Mouse (Mus musculus) heart, adult 2 months (tissue): ENCODE results near the gene Il9. TPM values are rescaled to one million over a fixed set of nuclear protein-coding genes. Genes with fewer than 3 reads are reported as not detected.

Source experiments
- DNase-seq, 2 experiments: peaks; one replicate each; pipeline ENCODE4 v3.0.0; 2021
- H3K27ac ChIP-seq: fragments of 200-600 bp; 2 replicates; pipeline ENCODE4 v1.8.1; 2022
- H3K27me3 ChIP-seq: fragments of 200-500 bp; 2 replicates; pipeline ENCODE4 v1.6.1; 2012; ENCODE audit warnings: mild to moderate bottlenecking, low read length, inconsistent platforms, mixed read lengths; ENCODE audit not compliant: control insufficient read depth, insufficient read depth
- H3K36me3 ChIP-seq: fragments of 200-500 bp; 2 replicates; pipeline ENCODE4 v1.6.1; 2012; ENCODE audit warnings: low read length, inconsistent platforms; ENCODE audit not compliant: control insufficient read depth, insufficient read depth
- H3K4me1 ChIP-seq: fragments of 200-500 bp; 2 replicates; pipeline ENCODE4 v1.6.1; 2011; ENCODE audit warnings: low read length; ENCODE audit not compliant: control insufficient read depth, insufficient read depth
- H3K4me3 ChIP-seq: fragments of 200-600 bp; 2 replicates; pipeline ENCODE4 v1.8.1; 2022
- H3K79me2 ChIP-seq: fragments of 200-500 bp; replicated peaks from 2 replicates; pipeline ENCODE4 v1.6.1; 2012; ENCODE audit warnings: mild to moderate bottlenecking, inconsistent platforms, low read length, moderate library complexity, mixed read lengths; ENCODE audit not compliant: control insufficient read depth, insufficient read depth
- H3K9ac ChIP-seq: fragments of 200-500 bp; 2 replicates; pipeline ENCODE4 v1.6.1; 2012; ENCODE audit warnings: low read depth, mild to moderate bottlenecking, control low read depth, inconsistent platforms, low read length, mixed read lengths
- CTCF ChIP-seq: fragments of 200-600 bp; IDR thresholded peaks from 2 replicates; pipeline ENCODE4 v1.8.1; 2022; ENCODE audit warnings: antibody characterized with exemption, mild to moderate bottlenecking, moderate library complexity
- EP300 ChIP-seq: fragments of 200-500 bp; IDR thresholded peaks from 2 replicates; pipeline ENCODE4 v1.6.1; 2011; ENCODE audit warnings: low read depth, low read length, control low read depth; ENCODE audit not compliant: insufficient read depth
- POLR2A ChIP-seq: fragments of 200-500 bp; IDR thresholded peaks from 2 replicates; pipeline ENCODE4 v1.6.1; 2011; ENCODE audit warnings: mild to moderate bottlenecking, low read depth, low read length, control low read depth; ENCODE audit not compliant: insufficient read depth
- whole genome bisulfite sequencing: fragments of 180-500 bp; shearing (Covaris S2); methylation state at CpG from one replicate; pipeline ENCODE4 v1.1.7; 2018; 5-methylcytosine and 5-hydroxymethylcytosine counted together
- intact Hi-C: fragments of 180-260 bp; cut with DNase I; formaldehyde crosslinking; loops from one replicate; pipeline ENCODE4 v1.15.1; 2025
- polyA plus RNA-seq: library from polyadenylated mRNA; depleted of rRNA; stranded (reverse); fragments of >200 nt; gene quantifications from 2 replicates; pipeline ENCODE4 v1.2.3, GENCODE M21; 2012
- total RNA-seq, 2 experiments: library from RNA; stranded (reverse); gene quantifications; 2 replicates each; pipeline ENCODE4 v1.2.3; 2021

The Il9 gene
- total and polyA plus RNA-seq, 3 experiments, result not detected

GRCm38 (mm10) chr13:56471211-56471610 lies 10.8 kb downstream of the Il9 start:
- Histone ChIP-seq H3K27me3 (no peaks in the 10 kb centered on the region), H3K79me2 (no peaks in the 10 kb centered on the region), H3K36me3 (no peaks in the 10 kb centered on the region), H3K4me3 (no peak overlapping the region), H3K4me1 (no peaks in the 10 kb centered on the region), H3K9ac (no peak overlapping the region), H3K27ac (no peak overlapping the region)
- 78% methylated on average over 6 of the region's 6 CpGs for WGBS
- intact Hi-C loops, result no loop called here
- no peak for TF ChIP-seq POLR2A
- no peak for TF ChIP-seq CTCF
- DNase-seq, result no peak

- Histone ChIP-seq H3K9ac (no peak overlapping the region), H3K27me3 (no peaks in the 10 kb centered on the region), H3K36me3 (no peaks in the 10 kb centered on the region), H3K27ac (no peak overlapping the region), H3K79me2 (no peaks in the 10 kb centered on the region), H3K4me1 (no peaks in the 10 kb centered on the region), H3K4me3 (no peak overlapping the region)
- intact Hi-C loops, result no loop called here
- WGBS, result 85% methylated on average over 4 of the region's 4 CpGs
- TF ChIP-seq EP300 (no peak), CTCF (no peak), POLR2A (no peak)
- DNase-seq, result no peak
These were observed 13.5 kb downstream of the Il9 start for GRCm38 (mm10) chr13:56468536-56468935.

- no peak overlapping the region for H3K9ac ChIP-seq
- TF ChIP-seq EP300 (no peak), CTCF (no peak), POLR2A (no peak)
- H3K4me3 ChIP-seq, result no peak overlapping the region
- no peaks in the 10 kb centered on the region for H3K27me3 ChIP-seq
- no peak for DNase-seq
- 96% methylated on average over 7 of the region's 7 CpGs for WGBS
- no peaks in the 10 kb centered on the region for H3K4me1 ChIP-seq
- H3K27ac ChIP-seq, result no peak overlapping the region
- intact Hi-C loops, result no loop called here
- H3K36me3 ChIP-seq, result no peaks in the 10 kb centered on the region
- H3K79me2 ChIP-seq, result no peaks in the 10 kb centered on the region
These were observed 14.3 kb downstream of the Il9 start for GRCm38 (mm10) chr13:56467786-56468185.

- WGBS, result 76% methylated on average over 6 of the region's 6 CpGs
- no peak for DNase-seq
- no peaks in the 10 kb centered on the region for H3K27me3 ChIP-seq
- no peaks in the 10 kb centered on the region for H3K36me3 ChIP-seq
- intact Hi-C loops, result no loop called here
- H3K4me1 ChIP-seq, result no peaks in the 10 kb centered on the region
- H3K9ac ChIP-seq, result no peak overlapping the region
- no peak overlapping the region for H3K4me3 ChIP-seq
- TF ChIP-seq POLR2A (no peak), EP300 (no peak), CTCF (no peak)
- no peak overlapping the region for H3K27ac ChIP-seq
- H3K79me2 ChIP-seq, result no peaks in the 10 kb centered on the region
These were observed 18.3 kb downstream of the Il9 start for GRCm38 (mm10) chr13:56463750-56464149.

- Histone ChIP-seq H3K9ac (no peak overlapping the region), H3K79me2 (no peaks in the 10 kb centered on the region), H3K36me3 (no peaks in the 10 kb centered on the region), H3K27me3 (peaks cover 2% of the 10 kb centered on the region; the same call in 1 of the 2 replicates), H3K4me3 (no peak overlapping the region), H3K27ac (no peak overlapping the region), H3K4me1 (no peaks in the 10 kb centered on the region)
- intact Hi-C loops, result no loop called here
- 88% methylated on average over 7 of the region's 7 CpGs for WGBS
- DNase-seq, result no peak
- TF ChIP-seq POLR2A, result no peak
- TF ChIP-seq CTCF, result no peak
- TF ChIP-seq EP300, result no peak
These were observed 18.8 kb downstream of the Il9 start for GRCm38 (mm10) chr13:56463261-56463660.

GRCm38 (mm10) chr13:56462791-56463190 lies 19.3 kb downstream of the Il9 start:
- H3K4me1 ChIP-seq, result no peaks in the 10 kb centered on the region
- H3K4me3 ChIP-seq, result no peak overlapping the region
- WGBS, result 92% methylated on average over 4 of the region's 4 CpGs
- no peak for DNase-seq
- H3K79me2 ChIP-seq, result no peaks in the 10 kb centered on the region
- no peak overlapping the region for H3K27ac ChIP-seq
- no peaks in the 10 kb centered on the region for H3K36me3 ChIP-seq
- no peak for TF ChIP-seq EP300
- TF ChIP-seq POLR2A, result no peak
- TF ChIP-seq CTCF, result no peak
- H3K27me3 ChIP-seq, result peaks cover 2% of the 10 kb centered on the region; the same call in 1 of the 2 replicates
- no peak overlapping the region for H3K9ac ChIP-seq
- intact Hi-C loops, result no loop called here

GRCm38 (mm10) chr13:56461460-56461859 lies 20.6 kb downstream of the Il9 start:
- Histone ChIP-seq H3K4me3 (no peak overlapping the region), H3K27me3 (peaks cover 4% of the 10 kb centered on the region; the same call in 1 of the 2 replicates), H3K4me1 (no peaks in the 10 kb centered on the region), H3K36me3 (no peaks in the 10 kb centered on the region), H3K27ac (no peak overlapping the region), H3K79me2 (no peaks in the 10 kb centered on the region), H3K9ac (no peak overlapping the region)
- no peak for TF ChIP-seq EP300
- TF ChIP-seq CTCF, result no peak
- TF ChIP-seq POLR2A, result no peak
- 65% methylated on average over 4 of the region's 4 CpGs for WGBS
- DNase-seq, result no peak
- intact Hi-C loops, result no loop called here
